Mouse (Mus musculus) limb, embryonic 10.5 days (tissue): ENCODE results near the gene Tmie. TPM values are rescaled to one million over a fixed set of nuclear protein-coding genes. Genes with fewer than 3 reads are reported as not detected.

ENCODE experiments used
- DNase-seq: peaks from one replicate; pipeline ENCODE4 v3.0.0-alpha.2; 2017; ENCODE audit warnings: low spot score
- H3K27ac ChIP-seq: fragments of 300-500 bp; sonication (generic); 2 replicates; pipeline ENCODE4 v1.5.1; 2016; ENCODE audit warnings: mild to moderate bottlenecking
- H3K27me3 ChIP-seq: fragments of 300-500 bp; sonication (generic); 2 replicates; pipeline ENCODE4 v1.6.1; 2016; ENCODE audit warnings: low read depth, mild to moderate bottlenecking; ENCODE audit not compliant: poor library complexity, severe bottlenecking
- H3K36me3 ChIP-seq: fragments of 300-500 bp; sonication (generic); 2 replicates; pipeline ENCODE4 v1.6.1; 2016; ENCODE audit warnings: mild to moderate bottlenecking, moderate library complexity
- H3K4me1 ChIP-seq: fragments of 300-500 bp; sonication (generic); 2 replicates; pipeline ENCODE4 v1.6.1; 2016
- H3K4me3 ChIP-seq: fragments of 300-500 bp; sonication (generic); 2 replicates; pipeline ENCODE4 v1.5.1; 2016; ENCODE audit warnings: mild to moderate bottlenecking, moderate library complexity
- H3K9me3 ChIP-seq: fragments of 300-500 bp; sonication (generic); replicated peaks from 2 replicates; pipeline ENCODE4 v1.6.1; 2016; ENCODE audit warnings: mild to moderate bottlenecking
- WGBS: fragments of 180-500 bp; shearing (Covaris S2); methylation state at CpG from one replicate; pipeline ENCODE4 v1.1.7; 2016; 5-methylcytosine and 5-hydroxymethylcytosine counted together
- polyA plus RNA-seq: library from polyadenylated mRNA; unstranded; fragments of >200 nt; fragmentation: Nextera tagmentation; extraction: Ambion mirVana; gene quantifications from 2 replicates; pipeline ENCODE4 v1.2.1, GENCODE M21; 2016

Tmie gene
- polyA plus RNA-seq, 1 experiment from 2014 or later: 0.09 TPM

- Histone ChIP-seq H3K27ac (no peak overlapping the region), H3K9me3 (no peaks in the 10 kb centered on the region), H3K36me3 (no peaks in the 10 kb centered on the region), H3K4me1 (peaks cover 16% of the 10 kb centered on the region), H3K27me3 (peaks cover 18% of the 10 kb centered on the region), H3K4me3 (no peak overlapping the region)
- WGBS: 69% methylated on average over 10 of the region's 10 CpGs
- no peak for DNase-seq
Measured at GRCm38 (mm10) chr9:110899451-110900008, 19.6 kb upstream of the Tmie start.

- 5% methylated on average over 6 of the region's 6 CpGs for WGBS
- 0 out of 2 replicates have a peak overlapping the region, but pooled peaks have one; percentile 5 for H3K27ac ChIP-seq
- peak; percentile 57 for DNase-seq
Measured at GRCm38 (mm10) chr9:110896595-110896994, 16.7 kb upstream of the Tmie start.

GRCm38 (mm10) chr9:110895994-110896393 is 16.1 kb upstream of the Tmie start:
- H3K9me3 ChIP-seq: no peaks in the 10 kb centered on the region
- peaks cover 33% of the 10 kb centered on the region for H3K4me1 ChIP-seq
- peaks cover 30% of the 10 kb centered on the region for H3K27me3 ChIP-seq
- DNase-seq: no peak
- peak overlapping the region; percentile 5; the same call in 1 of the 2 replicates for H3K27ac ChIP-seq
- WGBS: 12% methylated on average over 7 of the region's 7 CpGs
- H3K4me3 ChIP-seq: peak overlapping the region; percentile 32
- H3K36me3 ChIP-seq: no peaks in the 10 kb centered on the region

More at GRCm38 (mm10) chr9:110896595-110896994, 16.7 kb upstream of the Tmie start:
- Histone ChIP-seq H3K9me3 (no peaks in the 10 kb centered on the region), H3K4me3 (peak overlapping the region; percentile 32), H3K27me3 (peaks cover 30% of the 10 kb centered on the region), H3K4me1 (peaks cover 27% of the 10 kb centered on the region), H3K36me3 (no peaks in the 10 kb centered on the region)

GRCm38 (mm10) chr9:110895507-110895906 is 15.6 kb upstream of the Tmie start:
- Histone ChIP-seq H3K27me3 (peaks cover 30% of the 10 kb centered on the region), H3K27ac (peak overlapping the region; percentile 5; the same call in 1 of the 2 replicates), H3K4me3 (no peak overlapping the region), H3K36me3 (no peaks in the 10 kb centered on the region), H3K9me3 (no peaks in the 10 kb centered on the region), H3K4me1 (peaks cover 38% of the 10 kb centered on the region)
- no peak for DNase-seq
- WGBS: 50% methylated on average over 5 of the region's 5 CpGs

- peaks cover 49% of the 10 kb centered on the region for H3K4me1 ChIP-seq
- H3K27me3 ChIP-seq: peaks cover 24% of the 10 kb centered on the region
- 69% methylated on average over 10 of the region's 10 CpGs for WGBS
- H3K9me3 ChIP-seq: no peaks in the 10 kb centered on the region
- H3K27ac ChIP-seq: 0 out of 2 replicates have a peak overlapping the region, but pooled peaks have one; percentile 2
- no peak overlapping the region for H3K4me3 ChIP-seq
- no peaks in the 10 kb centered on the region for H3K36me3 ChIP-seq
- no peak for DNase-seq
Measured at GRCm38 (mm10) chr9:110893429-110893828, 13.5 kb upstream of the Tmie start.

- WGBS: 88% methylated on average over 3 of the region's 3 CpGs
- peaks cover 53% of the 10 kb centered on the region for H3K4me1 ChIP-seq
- no peaks in the 10 kb centered on the region for H3K36me3 ChIP-seq
- no peak overlapping the region for H3K4me3 ChIP-seq
- H3K27ac ChIP-seq: no peak overlapping the region
- no peak for DNase-seq
- peaks cover 21% of the 10 kb centered on the region for H3K27me3 ChIP-seq
- no peaks in the 10 kb centered on the region for H3K9me3 ChIP-seq
Measured at GRCm38 (mm10) chr9:110892552-110892951, 12.6 kb upstream of the Tmie start.

GRCm38 (mm10) chr9:110891077-110891828 is 11.3 kb upstream of the Tmie start:
- no peak for DNase-seq
- Histone ChIP-seq H3K27me3 (peaks cover 21% of the 10 kb centered on the region), H3K27ac (0 out of 2 replicates have a peak overlapping the region, but pooled peaks have one; percentile 37), H3K36me3 (no peaks in the 10 kb centered on the region), H3K4me1 (peaks cover 50% of the 10 kb centered on the region), H3K4me3 (no peak overlapping the region), H3K9me3 (no peaks in the 10 kb centered on the region)
- WGBS: 80% methylated on average over 12 of the region's 12 CpGs

GRCm38 (mm10) chr9:110890026-110890783 is 10.3 kb upstream of the Tmie start:
- WGBS: 9% methylated on average over 21 of the region's 21 CpGs
- Histone ChIP-seq H3K36me3 (no peaks in the 10 kb centered on the region), H3K27me3 (peaks cover 27% of the 10 kb centered on the region), H3K4me3 (peak overlapping the region; percentile 9; the same call in 1 of the 2 replicates), H3K27ac (peak overlapping the region; percentile 66; the same call in 1 of the 2 replicates), H3K4me1 (peaks cover 40% of the 10 kb centered on the region), H3K9me3 (no peaks in the 10 kb centered on the region)
- peak; percentile 71 for DNase-seq

- WGBS: 90% methylated on average over 14 of the region's 14 CpGs
- Histone ChIP-seq H3K27me3 (peaks cover 24% of the 10 kb centered on the region; the same call in 1 of the 2 replicates), H3K4me3 (no peak overlapping the region), H3K4me1 (peaks cover 40% of the 10 kb centered on the region), H3K9me3 (no peaks in the 10 kb centered on the region), H3K36me3 (no peaks in the 10 kb centered on the region), H3K27ac (no peak overlapping the region)
- no peak for DNase-seq
Measured at GRCm38 (mm10) chr9:110888935-110889334, 9.0 kb upstream of the Tmie start.

GRCm38 (mm10) chr9:110887388-110888303 is 7.7 kb upstream of the Tmie start:
- 69% methylated on average over 9 of the region's 9 CpGs for WGBS
- H3K27ac ChIP-seq: peak overlapping the region; percentile 26; the same call in 1 of the 2 replicates
- no peak for DNase-seq

GRCm38 (mm10) chr9:110881953-110882352 is 2.0 kb upstream of the Tmie start:
- 73% methylated on average over 7 of the region's 7 CpGs for WGBS
- Histone ChIP-seq H3K9me3 (no peaks in the 10 kb centered on the region), H3K27me3 (peaks cover 77% of the 10 kb centered on the region), H3K36me3 (no peaks in the 10 kb centered on the region), H3K4me1 (peaks cover 18% of the 10 kb centered on the region), H3K27ac (no peak overlapping the region), H3K4me3 (no peak overlapping the region)
- no peak for DNase-seq

More at GRCm38 (mm10) chr9:110887388-110888303, 7.7 kb upstream of the Tmie start:
- H3K4me3 ChIP-seq: no peak overlapping the region
- H3K36me3 ChIP-seq: no peaks in the 10 kb centered on the region
- no peaks in the 10 kb centered on the region for H3K9me3 ChIP-seq
- peaks cover 34% of the 10 kb centered on the region for H3K4me1 ChIP-seq
- H3K27me3 ChIP-seq: peaks cover 20% of the 10 kb centered on the region

GRCm38 (mm10) chr9:110880772-110881171 is 859 bp upstream of the Tmie start:
- Histone ChIP-seq H3K4me1 (peaks cover 18% of the 10 kb centered on the region), H3K9me3 (no peaks in the 10 kb centered on the region), H3K36me3 (no peaks in the 10 kb centered on the region), H3K4me3 (peak overlapping the region; percentile 61), H3K27ac (no peak overlapping the region), H3K27me3 (peaks cover 74% of the 10 kb centered on the region)
- DNase-seq: no peak
- 71% methylated on average over 4 of the region's 4 CpGs for WGBS
